Mouse (Mus musculus) layer of hippocampus, adult 8-10 months (tissue): ENCODE measurements around the gene Grhpr. TPM values are rescaled to one million over a fixed set of nuclear protein-coding genes. Genes with fewer than 3 reads are reported as not detected.
"Not testable (repeated sequence)": the region's sequence is repeated elsewhere in the genome, so short reads cannot be mapped to it uniquely, and the experiment has no call there.

ENCODE experiments used
- DNase-seq, 2 experiments: peaks; one replicate each; pipeline ENCODE4 v3.0.0; 2022; ENCODE audit warnings: low spot score in 2 of 2
- total RNA-seq, 4 experiments: library from RNA; stranded (reverse); gene quantifications; 2 replicates each; pipeline ENCODE4 v1.2.4; 2022

Gene Grhpr
- total RNA-seq, 4 experiments from 2014 or later: 25.5 to 33.4 (median 30.7) TPM

- DNase-seq: no peak
Measured at GRCm38 (mm10) chr4:45013537-45013936, 32.3 kb downstream of the Grhpr start.

GRCm38 (mm10) chr4:45015615-45016014 lies 34.4 kb downstream of the Grhpr start:
- peak in 1 of 2 experiments; percentile 66 for DNase-seq

GRCm38 (mm10) chr4:45018452-45018980 lies 37.3 kb downstream of the Grhpr start, which contains the start of gene Polr1e:
Gene Polr1e, plus strand, starts transcription at chr4:45018583.
- peak; percentile 81 for DNase-seq

- no peak for DNase-seq
Measured at GRCm38 (mm10) chr4:45019009-45019408, 37.8 kb downstream of the Grhpr start.

- DNase-seq: no peak
Measured at GRCm38 (mm10) chr4:45026459-45026858, 45.3 kb downstream of the Grhpr start.

- DNase-seq: no peak
Measured at GRCm38 (mm10) chr4:45032586-45032985, 51.4 kb downstream of the Grhpr start.

- DNase-seq: no peak
Measured at GRCm38 (mm10) chr4:45034693-45035628, 53.8 kb downstream of the Grhpr start.

- no peak for DNase-seq
Measured at GRCm38 (mm10) chr4:45036048-45036447, 54.9 kb downstream of the Grhpr start.

GRCm38 (mm10) chr4:45036571-45036970 lies 55.4 kb downstream of the Grhpr start:
- no peak for DNase-seq

- DNase-seq: no peak
Measured at GRCm38 (mm10) chr4:45037455-45038410, 56.5 kb downstream of the Grhpr start.

- DNase-seq: not testable (repeated sequence)
Measured at GRCm38 (mm10) chr4:45038879-45039278, 57.7 kb downstream of the Grhpr start.

- not testable (repeated sequence) for DNase-seq
Measured at GRCm38 (mm10) chr4:45039546-45039945, 58.4 kb downstream of the Grhpr start.

Other genes starting within 250 kb of the Grhpr start
- 10 to 100 TPM; 56.6 to 93.7 (median 75.1) TPM for gene Zcchc7, start 225.5 kb upstream of the Grhpr start, total RNA-seq
- gene Zbtb5, start 31.0 kb downstream of the Grhpr start, total RNA-seq: 10 to 100 TPM in 1 of 4 experiments, 1 to 10 TPM in 3; 9.4 to 10.6 (median 9.7) TPM
- gene Polr1e, start 37.2 kb downstream of the Grhpr start, total RNA-seq: 10 to 100 TPM in 3 of 4 experiments, 1 to 10 TPM in 1; 9.1 to 12.0 (median 11.4) TPM
- 10 to 100 TPM; 40.8 to 49.0 (median 45.1) TPM for gene Fbxo10, start 103.2 kb downstream of the Grhpr start, total RNA-seq
- gene Tomm5, start 126.7 kb downstream of the Grhpr start, total RNA-seq: 10 to 100 TPM; 56.8 to 69.2 (median 64.7) TPM
- gene Frmpd1, start 203.5 kb downstream of the Grhpr start, total RNA-seq: 10 to 100 TPM; 10.0 to 14.9 (median 12.5) TPM